Mouse (Mus musculus): ENCODE results near the gene Gm13124. TPM values are rescaled to one million over a fixed set of nuclear protein-coding genes. Genes with fewer than 3 reads are reported as not detected.
"Not testable (repeated sequence)": the region's sequence is repeated elsewhere in the genome, so short reads cannot be mapped to it uniquely, and the experiment has no call there.

The Gm13124 gene
- total and polyA plus RNA-seq, 2 experiments from 2014 or later: not detected

DNA sequence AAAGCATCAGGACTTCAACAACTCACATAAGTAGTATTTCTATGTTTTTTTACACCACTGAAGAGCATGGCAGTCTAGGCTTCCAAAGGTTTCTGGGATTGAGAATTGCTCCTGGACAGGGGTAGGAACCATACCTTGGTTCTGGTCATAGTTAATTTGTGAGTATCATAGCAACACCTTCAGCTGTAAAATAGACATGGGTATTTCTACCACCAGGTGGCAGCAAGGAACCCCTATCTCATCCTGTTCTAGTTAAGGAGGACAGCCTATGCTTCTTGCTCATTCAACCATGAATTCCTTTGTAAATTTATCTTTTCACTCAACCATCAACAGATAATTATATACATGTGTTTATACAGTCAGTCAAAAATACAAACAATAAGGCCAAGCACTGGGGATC, 5.1 kb downstream of the Gm13124 start:
- no peaks in the 10 kb centered on the region for H3K4me1 ChIP-seq (ENCODE audit: insufficient read depth, low read length)
- ATAC-seq (no peak), DNase-seq (ENCODE audit: low spot score) (no peak)
- H3K36me3 ChIP-seq (ENCODE audit: insufficient read depth, low read length): no peaks in the 10 kb centered on the region
- H3K9me3 ChIP-seq (ENCODE audit: low read length): peaks cover 37% of the 10 kb centered on the region
- H3K4me2 ChIP-seq (ENCODE audit: low read depth, low read length): no peak overlapping the region
- H3K27me3 ChIP-seq (ENCODE audit: insufficient read depth, low read length): no peaks in the 10 kb centered on the region
- TF ChIP-seq CTCF (IDR thresholded peaks at IDR 0.05; ENCODE audit: low read depth): no peak
- H3K4me3 ChIP-seq (ENCODE audit: low read length): no peak overlapping the region
- H3K27ac ChIP-seq: no peak overlapping the region
- no peak overlapping the region for H3K9ac ChIP-seq (replicated peaks; ENCODE audit: low read length)

DNA sequence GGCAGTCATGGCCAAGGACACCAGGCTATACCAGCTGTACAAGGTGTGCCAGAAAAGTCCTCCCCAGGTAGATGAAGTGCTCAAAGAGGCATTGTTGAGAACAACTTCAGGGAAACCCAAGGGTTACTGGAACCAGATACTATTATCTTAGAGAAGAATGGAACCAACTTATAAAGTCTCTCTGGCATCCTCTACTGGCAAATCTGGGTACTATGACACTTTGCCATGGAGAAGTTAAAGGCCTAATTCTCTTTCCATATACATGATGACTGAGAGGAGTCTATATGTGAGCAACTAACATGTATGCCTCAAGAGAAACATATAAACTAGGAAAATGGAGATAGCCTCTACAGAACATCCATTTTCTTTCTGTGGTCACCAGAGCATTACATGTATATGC, 13.8 kb downstream of the Gm13124 start:
- no peak for ATAC-seq
- Histone ChIP-seq H3K4me1 (ENCODE audit: insufficient read depth, low read length) (no peaks in the 10 kb centered on the region), H3K9me3 (ENCODE audit: low read length) (peaks cover 33% of the 10 kb centered on the region)

DNA sequence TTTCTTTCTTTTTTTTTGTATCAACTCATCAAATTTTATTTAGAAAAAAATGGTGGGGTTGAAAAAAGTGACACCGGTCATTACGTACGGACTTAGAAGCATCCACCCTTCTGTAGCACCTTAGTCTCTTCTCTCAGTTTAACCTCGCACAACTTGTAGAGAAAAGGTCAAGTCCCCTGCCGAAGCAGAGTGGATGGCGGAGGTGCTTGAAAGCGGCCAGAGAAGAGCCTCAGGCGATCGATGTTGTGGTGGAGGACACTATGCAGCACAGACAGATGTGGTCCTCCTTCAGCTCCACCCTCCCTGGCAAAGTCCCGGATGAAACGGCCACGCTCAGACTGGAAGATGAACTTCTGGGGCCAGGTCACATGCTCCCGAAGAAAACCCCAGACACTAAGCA, 19.6 kb downstream of the Gm13124 start:
- H3K9ac ChIP-seq (replicated peaks; ENCODE audit: low read length); H3K4me3 ChIP-seq (ENCODE audit: low read length); H3K36me3 ChIP-seq (ENCODE audit: insufficient read depth, low read length); H3K27ac ChIP-seq; H3K4me2 ChIP-seq (ENCODE audit: low read depth, low read length); H3K4me1 ChIP-seq (ENCODE audit: insufficient read depth, low read length); DNase-seq (ENCODE audit: low spot score); ATAC-seq; H3K27me3 ChIP-seq (ENCODE audit: insufficient read depth, low read length): not testable (repeated sequence)
- WGBS: 93% methylated on average over 13 of the region's 13 CpGs
- peaks cover 28% of the 10 kb centered on the region for H3K9me3 ChIP-seq (ENCODE audit: low read length)

More for the DNA sequence above, 13.8 kb downstream of the Gm13124 start:
- Histone ChIP-seq H3K4me2 (ENCODE audit: low read depth, low read length) (no peak overlapping the region), H3K36me3 (ENCODE audit: insufficient read depth, low read length) (no peaks in the 10 kb centered on the region), H3K4me3 (ENCODE audit: low read length) (no peak overlapping the region), H3K27me3 (ENCODE audit: insufficient read depth, low read length) (no peaks in the 10 kb centered on the region), H3K9ac (replicated peaks; ENCODE audit: low read length) (no peak overlapping the region), H3K27ac (no peak overlapping the region)
- no peak for TF ChIP-seq CTCF (IDR thresholded peaks at IDR 0.05; ENCODE audit: low read depth)
- DNase-seq (ENCODE audit: low spot score): no peak

DNA sequence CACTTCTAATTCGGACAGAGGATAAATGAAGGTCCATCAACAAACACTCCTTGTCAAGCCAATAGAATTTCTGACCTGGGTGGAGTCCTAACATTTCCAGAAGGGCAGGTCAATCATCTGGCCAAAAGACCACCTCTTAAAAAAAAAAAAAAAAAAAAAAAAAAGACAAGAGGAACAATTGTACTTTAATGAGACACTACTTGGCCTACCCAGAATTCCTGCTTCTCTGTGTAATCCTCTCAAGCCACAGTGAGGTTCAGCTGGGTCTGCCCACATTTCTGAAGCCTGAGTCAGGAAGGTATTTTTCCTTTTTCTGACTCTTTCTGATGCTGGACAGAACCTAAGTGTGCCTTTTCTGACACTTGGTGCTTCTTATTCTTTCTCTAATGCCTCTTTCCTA, 20.2 kb downstream of the Gm13124 start:
- WGBS: 80% methylated on average over 1 of the region's 1 CpGs
- H3K27ac ChIP-seq: no peak overlapping the region
- H3K27me3 ChIP-seq (ENCODE audit: insufficient read depth, low read length): no peaks in the 10 kb centered on the region
- no peak overlapping the region for H3K4me2 ChIP-seq (ENCODE audit: low read depth, low read length)
- DNase-seq (ENCODE audit: low spot score): no peak
- TF ChIP-seq CTCF (IDR thresholded peaks at IDR 0.05; ENCODE audit: low read depth): no peak
- ATAC-seq: no peak
- no peaks in the 10 kb centered on the region for H3K36me3 ChIP-seq (ENCODE audit: insufficient read depth, low read length)
- H3K9me3 ChIP-seq (ENCODE audit: low read length): peaks cover 24% of the 10 kb centered on the region
- no peaks in the 10 kb centered on the region for H3K4me1 ChIP-seq (ENCODE audit: insufficient read depth, low read length)
- no peak overlapping the region for H3K4me3 ChIP-seq (ENCODE audit: low read length)
- H3K9ac ChIP-seq (replicated peaks; ENCODE audit: low read length): no peak overlapping the region

DNA sequence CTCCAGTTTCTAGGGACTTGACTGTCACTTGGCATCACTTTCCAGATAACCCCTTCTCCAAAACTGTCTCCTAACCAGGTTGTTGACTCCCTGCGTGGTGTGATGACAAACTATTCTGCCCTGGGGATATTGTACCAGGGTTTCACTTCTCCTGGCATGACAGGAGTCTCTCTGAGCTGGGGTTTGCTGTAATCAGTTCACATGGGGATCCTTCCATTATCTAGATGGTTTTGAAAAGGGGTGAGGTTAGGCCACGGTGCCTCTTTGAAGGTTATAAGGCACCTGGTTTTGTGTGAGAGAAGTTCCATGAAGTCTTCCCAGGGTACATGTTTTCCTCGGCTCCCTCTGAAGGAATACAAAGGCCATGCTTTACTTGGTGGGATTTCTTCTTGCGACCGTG, 45.4 kb downstream of the Gm13124 start, which contains the start of gene 9430007A20Rik:
Gene 9430007A20Rik (plus strand): TSS at position 301 of the 400 bp plus-strand sequence.
- TF ChIP-seq CTCF (IDR thresholded peaks at IDR 0.05; ENCODE audit: low read depth): no peak
- ATAC-seq: no peak
- WGBS: 80% methylated on average over 5 of the region's 5 CpGs

DNA sequence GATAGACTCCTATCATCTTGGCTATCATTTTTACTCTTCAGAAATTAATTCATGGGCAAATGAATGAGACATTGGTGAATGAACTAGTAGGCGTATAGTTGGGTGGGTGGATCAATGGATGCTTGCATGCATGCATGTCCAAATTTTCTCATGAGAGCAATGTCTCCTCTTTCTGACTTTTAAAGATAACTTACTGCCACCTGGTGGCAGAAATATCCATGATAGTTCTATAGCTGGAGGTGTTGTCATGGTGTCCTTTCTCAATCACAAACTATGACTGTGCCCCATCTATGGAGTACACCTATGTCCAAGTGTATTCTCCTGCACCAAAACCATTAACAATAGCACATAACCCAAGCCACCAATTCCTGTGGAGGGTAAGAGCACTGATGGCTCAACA, 58.4 kb downstream of the Gm13124 start:
- no peaks in the 10 kb centered on the region for H3K36me3 ChIP-seq (ENCODE audit: insufficient read depth, low read length)
- DNase-seq (ENCODE audit: low spot score): no peak
- 80% methylated on average over 1 of the region's 1 CpGs for WGBS
- no peak overlapping the region for H3K27ac ChIP-seq
- no peak for TF ChIP-seq CTCF (IDR thresholded peaks at IDR 0.05; ENCODE audit: low read depth)
- peaks cover 14% of the 10 kb centered on the region for H3K9me3 ChIP-seq (ENCODE audit: low read length)
- H3K4me3 ChIP-seq (ENCODE audit: low read length): no peak overlapping the region
- ATAC-seq: no peak
- no peak overlapping the region for H3K4me2 ChIP-seq (ENCODE audit: low read depth, low read length)
- no peak overlapping the region for H3K9ac ChIP-seq (replicated peaks; ENCODE audit: low read length)
- no peaks in the 10 kb centered on the region for H3K27me3 ChIP-seq (ENCODE audit: insufficient read depth, low read length)
- H3K4me1 ChIP-seq (ENCODE audit: insufficient read depth, low read length): no peaks in the 10 kb centered on the region

More for the DNA sequence above, 45.4 kb downstream of the Gm13124 start, which contains the start of gene 9430007A20Rik:
- Histone ChIP-seq H3K9ac (replicated peaks; ENCODE audit: low read length) (no peak within 1 kb of the TSS), H3K27ac (no peak within 1 kb of the TSS), H3K9me3 (ENCODE audit: low read length) (peaks cover 13% of the 10 kb centered on the region), H3K27me3 (ENCODE audit: insufficient read depth, low read length) (no peaks in the 10 kb centered on the region), H3K4me1 (ENCODE audit: insufficient read depth, low read length) (no peaks in the 10 kb centered on the region), H3K4me3 (ENCODE audit: low read length) (no peak within 1 kb of the TSS), H3K4me2 (ENCODE audit: low read depth, low read length) (no peak within 1 kb of the TSS), H3K36me3 (ENCODE audit: insufficient read depth, low read length) (no peaks in the 10 kb centered on the region)
- no peak for DNase-seq (ENCODE audit: low spot score)

Other genes with a start within 250 kb of the Gm13124 start
- gene Gm13128, start 234.9 kb downstream of the Gm13124 start, total RNA-seq (2014; rRNA removed): not detected in 2 replicates
- not detected in 2 replicates for gene Gm13128, start 234.9 kb downstream of the Gm13124 start, polyA plus RNA-seq (2015; fragmentation: Nextera tagmentation; extraction: Ambion mirVana)
- not detected in 2 replicates for gene Gm13119, start 207.2 kb downstream of the Gm13124 start, total RNA-seq (2014; rRNA removed)
- gene Gm13119, start 207.2 kb downstream of the Gm13124 start, polyA plus RNA-seq (2015; fragmentation: Nextera tagmentation; extraction: Ambion mirVana): not detected in 2 replicates
- gene Pramef20, start 187.2 kb downstream of the Gm13124 start, total RNA-seq (2014; rRNA removed): not detected in 2 replicates
- gene Pramef20, start 187.2 kb downstream of the Gm13124 start, polyA plus RNA-seq (2015; fragmentation: Nextera tagmentation; extraction: Ambion mirVana): not detected in 2 replicates
- not detected in 2 replicates for gene Pramef12, start 156.7 kb downstream of the Gm13124 start, total RNA-seq (2014; rRNA removed)
- gene Pramef12, start 156.7 kb downstream of the Gm13124 start, polyA plus RNA-seq (2015; fragmentation: Nextera tagmentation; extraction: Ambion mirVana): not detected in 2 replicates
- gene 1700012P22Rik, start 126.4 kb downstream of the Gm13124 start, total RNA-seq (2014; rRNA removed): not detected in 2 replicates
- gene 1700012P22Rik, start 126.4 kb downstream of the Gm13124 start, polyA plus RNA-seq (2015; fragmentation: Nextera tagmentation; extraction: Ambion mirVana): 0.15 and 0.49 TPM in 2 replicates
- gene Gm9944, start 111.8 kb downstream of the Gm13124 start, total RNA-seq (2014; rRNA removed): not detected in 2 replicates
- not detected in 2 replicates for gene Gm9944, start 111.8 kb downstream of the Gm13124 start, polyA plus RNA-seq (2015; fragmentation: Nextera tagmentation; extraction: Ambion mirVana)
- not detected in 2 replicates for gene Aadacl3, start 101.4 kb downstream of the Gm13124 start, total RNA-seq (2014; rRNA removed)
- not detected in 2 replicates for gene Aadacl3, start 101.4 kb downstream of the Gm13124 start, polyA plus RNA-seq (2015; fragmentation: Nextera tagmentation; extraction: Ambion mirVana)
- gene 9430007A20Rik, start 45.3 kb downstream of the Gm13124 start, total RNA-seq (2014; rRNA removed): not detected in 2 replicates
- gene 9430007A20Rik, start 45.3 kb downstream of the Gm13124 start, polyA plus RNA-seq (2015; fragmentation: Nextera tagmentation; extraction: Ambion mirVana): not detected in 2 replicates
- not detected in 2 replicates for gene Aadacl4, start 48.6 kb upstream of the Gm13124 start, total RNA-seq (2014; rRNA removed)
- not detected in 2 replicates for gene Aadacl4, start 48.6 kb upstream of the Gm13124 start, polyA plus RNA-seq (2015; fragmentation: Nextera tagmentation; extraction: Ambion mirVana)
- not detected in 2 replicates for gene Gm436, start 121.2 kb upstream of the Gm13124 start, total RNA-seq (2014; rRNA removed)
- gene Gm436, start 121.2 kb upstream of the Gm13124 start, polyA plus RNA-seq (2015; fragmentation: Nextera tagmentation; extraction: Ambion mirVana): not detected in 2 replicates
- not detected in 2 replicates for gene Gm13178, start 156.3 kb upstream of the Gm13124 start, total RNA-seq (2014; rRNA removed)
- not detected in 2 replicates for gene Gm13178, start 156.3 kb upstream of the Gm13124 start, polyA plus RNA-seq (2015; fragmentation: Nextera tagmentation; extraction: Ambion mirVana)
- gene Gm438, start 221.4 kb upstream of the Gm13124 start, total RNA-seq (2014; rRNA removed): not detected in 2 replicates
- gene Gm438, start 221.4 kb upstream of the Gm13124 start, polyA plus RNA-seq (2015; fragmentation: Nextera tagmentation; extraction: Ambion mirVana): not detected in 2 replicates

All from hindbrain, postnatal 0 days (tissue).